Mouse (Mus musculus) G1E (cell line): ENCODE measurements around the gene Enoph1. TPM values are rescaled to one million over a fixed set of nuclear protein-coding genes. Genes with fewer than 3 reads are reported as not detected.

ENCODE experiments used
- ATAC-seq: 2 replicates; pipeline ENCODE4 v1.8.0; 2016; ENCODE audit warnings: mild to moderate bottlenecking; ENCODE audit not compliant: insufficient number of reproducible peaks, poor library complexity, low FRiP score, severe bottlenecking; ENCODE audit errors: extremely low read depth
- DNase-seq: peaks from one replicate; pipeline ENCODE4 v3.0.0; 2012; ENCODE audit warnings: low spot score
- H3K27me3 ChIP-seq: 2 replicates; pipeline ENCODE4 v1.6.1; 2012; ENCODE audit warnings: mild to moderate bottlenecking, low read length, inconsistent platforms; ENCODE audit not compliant: insufficient read depth
- H3K36me3 ChIP-seq: replicated peaks from 2 replicates; pipeline ENCODE3; 2012; ENCODE audit warnings: mild to moderate bottlenecking, inconsistent platforms
- H3K4me1 ChIP-seq: 2 replicates; pipeline ENCODE4 v1.6.1; 2012; ENCODE audit warnings: low read depth, low read length, inconsistent platforms, mixed read lengths; ENCODE audit not compliant: insufficient read depth
- H3K4me3 ChIP-seq: 2 replicates; pipeline ENCODE4 v1.5.1; 2012; ENCODE audit warnings: low read depth, mild to moderate bottlenecking, inconsistent platforms, low read length, moderate library complexity, mixed read lengths
- H3K9me3 ChIP-seq: replicated peaks from 2 replicates; pipeline ENCODE4 v1.6.1; 2012; ENCODE audit warnings: inconsistent platforms
- CTCF ChIP-seq: IDR thresholded peaks from 2 replicates; pipeline ENCODE4 v1.5.1; 2012; ENCODE audit warnings: low read depth, low read length, inconsistent platforms, mixed read lengths
- GATA1 ChIP-seq: IDR thresholded peaks from 2 replicates; pipeline ENCODE4 v1.6.1; 2012; ENCODE audit warnings: borderline replicate concordance, low read length, inconsistent platforms, mixed read lengths
- GATA2 ChIP-seq: IDR thresholded peaks from 2 replicates; pipeline ENCODE4 v1.6.1; 2012; ENCODE audit warnings: low read depth, low read length, inconsistent platforms, borderline replicate concordance
- POLR2AphosphoS5 ChIP-seq: IDR thresholded peaks from 2 replicates; pipeline ENCODE4 v1.6.1; 2012; ENCODE audit warnings: low read depth, low read length, inconsistent platforms; ENCODE audit not compliant: insufficient replicate concordance
- TAL1 ChIP-seq: conservative IDR thresholded peaks from 2 replicates; pipeline ENCODE4 v1.6.1; 2012; ENCODE audit warnings: low read depth, low read length, inconsistent platforms, mixed read lengths
- polyA plus RNA-seq: library from polyadenylated mRNA; stranded (reverse); fragments of >175 nt; gene quantifications from 2 replicates; pipeline ENCODE4 v1.2.3, GENCODE M21; 2012
- total RNA-seq, 2 experiments: library from RNA; stranded (forward) in 1 of 2; stranded (reverse) in 1 of 2; fragments of 200-1000 nt in 1 of 2; fragments of >200 nt in 1 of 2; fragmentation: Nextera tagmentation in 1 of 2; gene quantifications; 2 replicates each; pipeline ENCODE4 v1.2.3; 2014 to 2017

The Enoph1 gene
- total and polyA plus RNA-seq, 3 experiments: 34.0 to 52.4 (median 41.7) TPM

GRCm38 (mm10) chr5:100044030-100044429, 4.2 kb downstream of the Enoph1 start:
- H3K4me1 ChIP-seq: peaks cover 46% of the 10 kb centered on the region
- peaks cover 73% of the 10 kb centered on the region for H3K36me3 ChIP-seq

GRCm38 (mm10) chr5:100044621-100045020, 4.8 kb downstream of the Enoph1 start:
- Histone ChIP-seq H3K9me3 (no peaks in the 10 kb centered on the region), H3K36me3 (peaks cover 76% of the 10 kb centered on the region), H3K27me3 (no peaks in the 10 kb centered on the region), H3K4me1 (peaks cover 47% of the 10 kb centered on the region), H3K4me3 (no peak overlapping the region)
- no peak for ATAC-seq
- DNase-seq: no peak
- TF ChIP-seq CTCF (no peak), POLR2AphosphoS5 (no peak), TAL1 (no peak), GATA2 (no peak), GATA1 (no peak)

More at GRCm38 (mm10) chr5:100044030-100044429, 4.2 kb downstream of the Enoph1 start:
- Histone ChIP-seq H3K9me3 (no peaks in the 10 kb centered on the region), H3K4me3 (no peak overlapping the region), H3K27me3 (no peaks in the 10 kb centered on the region)
- ATAC-seq (no peak), DNase-seq (no peak)
- TF ChIP-seq TAL1 (no peak), GATA2 (no peak), POLR2AphosphoS5 (no peak), CTCF (no peak), GATA1 (no peak)

- DNase-seq: no peak
- Histone ChIP-seq H3K4me3 (no peak overlapping the region), H3K36me3 (peaks cover 90% of the 10 kb centered on the region), H3K9me3 (no peaks in the 10 kb centered on the region), H3K4me1 (peaks cover 48% of the 10 kb centered on the region; the same call in 1 of the 2 replicates), H3K27me3 (no peaks in the 10 kb centered on the region)
- ATAC-seq: no peak
- no peak for TF ChIP-seq TAL1
- no peak for TF ChIP-seq POLR2AphosphoS5
- TF ChIP-seq GATA1: no peak
Observed at GRCm38 (mm10) chr5:100046096-100046495, 6.3 kb downstream of the Enoph1 start.

GRCm38 (mm10) chr5:100047143-100047640, 7.4 kb downstream of the Enoph1 start:
- H3K27me3 ChIP-seq: no peaks in the 10 kb centered on the region

GRCm38 (mm10) chr5:100047871-100048270, 8.1 kb downstream of the Enoph1 start:
- Histone ChIP-seq H3K36me3 (peaks cover 90% of the 10 kb centered on the region), H3K27me3 (no peaks in the 10 kb centered on the region), H3K4me1 (peaks cover 37% of the 10 kb centered on the region; the same call in 1 of the 2 replicates), H3K4me3 (no peak overlapping the region), H3K9me3 (no peaks in the 10 kb centered on the region)
- TF ChIP-seq POLR2AphosphoS5: no peak
- no peak for TF ChIP-seq GATA1
- TF ChIP-seq CTCF: no peak
- TF ChIP-seq GATA2: no peak
- no peak for TF ChIP-seq TAL1
- DNase-seq: no peak
- no peak for ATAC-seq

More at GRCm38 (mm10) chr5:100047143-100047640, 7.4 kb downstream of the Enoph1 start:
- Histone ChIP-seq H3K4me1 (peaks cover 39% of the 10 kb centered on the region; the same call in 1 of the 2 replicates), H3K4me3 (no peak overlapping the region), H3K9me3 (no peaks in the 10 kb centered on the region), H3K36me3 (peaks cover 90% of the 10 kb centered on the region)
- TF ChIP-seq GATA1 (no peak), POLR2AphosphoS5 (no peak), TAL1 (no peak), GATA2 (no peak), CTCF (no peak)
- DNase-seq (no peak), ATAC-seq (no peak)

- TF ChIP-seq GATA1 (no peak), CTCF (no peak), GATA2 (no peak), TAL1 (no peak), POLR2AphosphoS5 (no peak)
- Histone ChIP-seq H3K27me3 (no peaks in the 10 kb centered on the region), H3K36me3 (peaks cover 84% of the 10 kb centered on the region), H3K4me1 (peaks cover 35% of the 10 kb centered on the region), H3K4me3 (no peak overlapping the region), H3K9me3 (no peaks in the 10 kb centered on the region)
- ATAC-seq (no peak), DNase-seq (no peak)
Observed at GRCm38 (mm10) chr5:100049904-100050303, 10.1 kb downstream of the Enoph1 start.
